Mouse (Mus musculus) T-helper 2 cell (primary cell): ENCODE data around the gene Olfr1008.
"Not testable (repeated sequence)": the region's sequence is repeated elsewhere in the genome, so short reads cannot be mapped to it uniquely, and the experiment has no call there.

ENCODE experiments used
- in situ Hi-C: fragments of 300-600 bp; cut with MboI, MseI; formaldehyde crosslinking; loops from one replicate; pipeline ENCODE4 v1.15.1; 2025; ENCODE audit warnings: high pct_unique_total_duplicates

Olfr1008 gene

DNA sequence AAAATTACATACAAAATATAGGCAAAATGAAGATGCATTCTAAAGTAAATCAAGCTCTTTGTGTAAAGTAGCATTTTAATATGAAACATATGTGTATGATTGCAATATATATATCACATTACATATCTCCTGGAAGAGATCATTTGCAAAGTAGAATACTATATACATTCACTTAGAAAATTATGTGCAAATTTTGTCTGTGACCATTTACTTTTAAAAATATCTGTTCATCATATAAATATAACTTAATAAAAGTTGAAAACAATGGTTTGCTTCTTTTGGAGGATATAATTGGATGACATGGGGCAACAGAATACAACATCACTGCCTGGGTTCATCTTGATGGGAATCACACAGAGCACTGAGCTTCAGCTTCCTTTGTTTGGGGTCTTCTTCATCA lies at the start of gene Olfr1008:
TSS of gene Olfr1008 (plus strand) at position 301 of the 400 bp plus-strand sequence.
- in situ Hi-C loops, result no loop called here

GRCm38 (mm10) chr2:85650604-85651003 lies 38.6 kb upstream of the Olfr1008 start, which contains the start of gene Olfr1002:
TSS of gene Olfr1002 (minus strand) at chr2:85650704.
- in situ Hi-C loops, result no loop called here

DNA sequence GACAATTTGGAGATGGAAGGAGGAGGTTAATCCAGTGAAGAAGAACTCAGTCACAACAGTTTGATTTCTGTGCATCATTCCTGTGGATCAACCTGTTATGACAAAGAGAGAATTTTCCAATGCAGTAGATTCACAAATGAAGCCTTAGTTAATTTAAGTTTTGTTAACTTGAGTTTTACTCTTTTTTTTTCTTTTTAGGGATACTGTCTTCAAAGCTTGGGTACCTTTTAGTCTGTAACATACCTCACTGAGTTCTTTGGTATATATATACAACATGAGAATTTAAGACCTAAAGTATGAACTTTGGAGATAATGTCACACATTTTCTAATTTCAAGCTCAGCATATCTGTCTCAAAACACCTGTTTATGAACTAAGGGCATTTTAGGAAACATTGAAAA lies 24.9 kb upstream of the Olfr1008 start, which contains the start of gene Olfr154:
TSS of gene Olfr154 (minus strand) at position 101 of the 400 bp plus-strand sequence.
- in situ Hi-C loops, result not testable (repeated sequence)

DNA sequence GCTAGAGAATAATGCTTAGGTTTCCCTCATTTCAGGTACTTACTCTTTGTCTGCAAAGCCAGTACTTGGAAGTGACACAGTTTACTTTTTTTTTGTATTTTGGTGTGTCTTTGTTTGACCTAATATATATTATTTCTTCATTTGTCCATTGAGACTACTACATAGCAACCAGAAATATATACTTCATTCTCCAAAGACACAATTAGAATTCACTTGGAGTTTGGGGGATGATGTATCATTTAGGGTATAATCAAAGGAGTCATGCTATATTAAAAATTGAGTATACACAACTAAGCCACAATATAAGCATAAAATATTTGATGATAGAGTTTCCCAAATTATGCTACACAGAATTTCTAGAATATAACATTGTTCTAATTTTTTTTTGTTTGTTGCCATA lies 10.6 kb upstream of the Olfr1008 start, which contains the start of gene Olfr1006:
TSS of gene Olfr1006 (minus strand) at position 101 of the 400 bp plus-strand sequence.
- in situ Hi-C loops, result no loop called here

GRCm38 (mm10) chr2:85710680-85711079 lies 21.4 kb downstream of the Olfr1008 start:
- in situ Hi-C loops, result not testable (repeated sequence)

GRCm38 (mm10) chr2:85711159-85711558 lies 21.9 kb downstream of the Olfr1008 start:
- in situ Hi-C loops, result no loop called here

DNA sequence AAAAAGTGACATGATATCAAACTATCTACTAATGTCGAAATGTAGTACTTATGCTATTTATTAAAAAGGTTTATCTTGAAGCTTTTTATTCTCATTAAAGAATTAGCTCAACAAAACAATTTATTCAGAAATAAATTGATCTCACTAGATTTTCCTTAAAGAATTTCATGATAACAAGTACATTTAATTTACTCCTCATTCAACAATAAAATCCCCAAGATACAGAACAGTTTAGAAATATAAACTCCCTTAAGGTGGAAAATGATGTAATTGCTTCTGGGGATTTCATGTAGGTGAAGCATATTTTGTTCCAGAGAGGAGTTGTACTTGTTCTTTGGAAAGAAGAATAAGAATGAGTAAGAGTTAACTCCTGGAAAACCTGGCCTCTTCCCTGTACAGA lies 25.9 kb downstream of the Olfr1008 start, which contains the start of gene Olfr1009:
TSS of gene Olfr1009 (plus strand) at position 301 of the 400 bp plus-strand sequence.
- in situ Hi-C loops, result no loop called here

- in situ Hi-C loops, result no loop called here
Measured at GRCm38 (mm10) chr2:85725793-85726192, 36.6 kb downstream of the Olfr1008 start.
